Mouse (Mus musculus) embryonic stem cell, embryonic (primary cell): Measurements from ENCODE around the gene Itk.

Experiments used
- CTCF ChIA-PET, 4 experiments: fragments of 300-600 bp in 2 of 4; fragments of 350-600 bp in 2 of 4; sonication (Branson Sonifier 250); formaldehyde crosslinking; loops; one replicate each; lab custom pipeline; 2022; ENCODE audit warnings: inconsistent platforms in 2 of 4; lab: Charles Lee
- POLR2A ChIA-PET, 4 experiments: fragments of 300-600 bp in 2 of 4; fragments of 350-600 bp in 2 of 4; sonication (Branson Sonifier 250); formaldehyde crosslinking; loops; one replicate each; lab custom pipeline; 2022; ENCODE audit warnings: antibody characterized with exemption in 4 of 4, inconsistent platforms in 1 of 4; lab: Charles Lee

Itk gene

DNA sequence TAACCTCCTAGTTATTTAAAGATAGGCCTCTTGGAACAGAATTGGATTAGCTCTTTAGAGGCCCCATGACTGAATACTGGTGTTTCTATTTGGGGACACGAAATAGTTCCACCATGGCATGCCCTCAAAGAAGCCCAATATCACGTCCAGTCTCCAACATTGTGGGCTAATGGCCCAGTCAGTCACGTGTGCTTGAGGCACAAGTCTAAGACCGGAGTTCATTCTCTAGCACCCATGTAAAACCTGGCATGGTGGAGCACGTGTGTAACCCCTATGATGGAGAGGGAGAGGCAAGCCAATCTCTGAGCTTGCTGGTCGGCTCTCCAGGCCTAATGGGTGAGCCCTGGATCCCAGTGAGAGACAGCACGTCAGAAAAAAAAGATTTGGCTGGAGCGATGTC lies 113.1 kb downstream of the Itk start:
- CTCF ChIA-PET, result interaction anchor here (0.6 to 4.1 kb wide), 63 partner anchors 10 to 413 kb away, joined by 3 to 26 read pairs (median 4); partner anchors contain the start of genes Cyfip2 (in 3 of the 4), Fndc9 (in 1 of the 4) and Lsm11 (in 1 of the 4)
- POLR2A ChIA-PET, result interaction anchor here in 1 of 4 experiments (0.8 to 1.1 kb wide), 3 partner anchors 21 to 161 kb away, joined by 3 read pairs; partner anchors contain the start of gene Med7

DNA sequence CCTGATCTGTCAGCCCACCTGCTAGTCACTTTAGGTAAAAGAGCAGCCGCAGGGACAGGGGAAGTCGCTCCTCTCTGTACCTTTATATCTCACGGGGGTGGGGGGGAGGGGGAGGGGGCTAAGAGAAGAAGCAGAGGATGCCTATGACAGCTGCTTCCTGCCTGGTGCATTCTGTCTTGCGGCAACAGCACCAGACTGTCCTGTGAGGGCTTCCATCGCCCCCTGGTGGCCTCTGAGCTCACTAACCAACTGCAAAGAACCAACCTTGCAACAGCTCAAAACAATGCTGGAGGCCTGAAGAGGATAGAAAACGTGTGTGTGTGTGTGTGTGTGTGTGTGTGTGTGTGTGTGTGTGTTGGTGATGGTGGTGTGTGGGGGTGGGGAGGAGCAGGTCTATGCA lies 114.0 kb downstream of the Itk start:
- CTCF ChIA-PET, result interaction anchor here (0.5 to 4.1 kb wide), 114 partner anchors 8 to 1775 kb away, joined by 3 to 26 read pairs (median 4); partner anchors contain the start of genes Cyfip2 (in 2 of the 4), Fndc9 (in 1 of the 4), Lsm11 (in 1 of the 4) and Sox30 (in 1 of the 4)
- POLR2A ChIA-PET, result interaction anchor here (0.6 to 1.0 kb wide), 10 partner anchors 18 to 1720 kb away, joined by 3 to 4 read pairs (median 3); no protein-coding TSS in a partner anchor
